Mouse (Mus musculus) MEL (cell line): ENCODE measurements around the gene 2410002F23Rik. TPM values are rescaled to one million over a fixed set of nuclear protein-coding genes. Genes with fewer than 3 reads are reported as not detected.

Source experiments
- DNase-seq: peaks from one replicate; pipeline ENCODE4 v3.0.0; 2011; ENCODE audit warnings: low read depth, low spot score
- H3K27ac ChIP-seq: 2 replicates; pipeline ENCODE4 v1.5.1; 2012; ENCODE audit warnings: low read depth, mild to moderate bottlenecking, control low read depth, low read length, moderate library complexity; ENCODE audit not compliant: control insufficient read depth
- H3K27me3 ChIP-seq, 2 experiments: fragments of 150-350 bp in 1 of 2; sonication (generic) in 1 of 2; 2 replicates each; pipeline ENCODE4 v1.6.1; 2012; ENCODE audit warnings: low read length in 2 of 2, mild to moderate bottlenecking in 2 of 2, improper control_type of control experiment in 1 of 2, moderate library complexity in 1 of 2; ENCODE audit not compliant: insufficient read depth in 2 of 2, control insufficient read depth in 1 of 2
- H3K36me3 ChIP-seq, 2 experiments: 2 replicates each; pipeline ENCODE4 v1.6.1; 2012 to 2014; ENCODE audit warnings: low read length in 2 of 2, improper control_type of control experiment in 1 of 2, inconsistent platforms in 1 of 2, mild to moderate bottlenecking in 1 of 2; ENCODE audit not compliant: insufficient read depth in 2 of 2, control insufficient read depth in 1 of 2
- H3K4me1 ChIP-seq, 2 experiments: fragments of 150-350 bp in 1 of 2; sonication (generic) in 1 of 2; 2 replicates each; pipeline ENCODE4 v1.6.1; 2012; ENCODE audit warnings: low read length in 2 of 2, improper control_type of control experiment in 1 of 2, mild to moderate bottlenecking in 1 of 2; ENCODE audit not compliant: insufficient read depth in 2 of 2, control insufficient read depth in 1 of 2
- H3K4me3 ChIP-seq, 2 experiments: fragments of 150-350 bp in 1 of 2; sonication (generic) in 1 of 2; 2 replicates each; pipeline ENCODE4 v1.5.1; 2012; ENCODE audit warnings: low read depth in 2 of 2, low read length in 2 of 2, mild to moderate bottlenecking in 2 of 2, moderate library complexity in 2 of 2, control low read depth in 1 of 2, improper control_type of control experiment in 1 of 2; ENCODE audit not compliant: control insufficient read depth in 1 of 2, insufficient read depth in 1 of 2
- H3K79me2 ChIP-seq: 2 replicates; pipeline ENCODE4 v1.6.1; 2012; ENCODE audit warnings: mild to moderate bottlenecking, low read length, moderate library complexity; ENCODE audit not compliant: control insufficient read depth, poor library complexity, insufficient read depth
- H3K9ac ChIP-seq: 2 replicates; pipeline ENCODE4 v1.6.1; 2012; ENCODE audit warnings: low read depth, mild to moderate bottlenecking, control low read depth, low read length, moderate library complexity; ENCODE audit not compliant: control insufficient read depth, poor library complexity, severe bottlenecking
- H3K9me3 ChIP-seq: fragments of 150-350 bp; sonication (generic); replicated peaks from 2 replicates; pipeline ENCODE4 v1.6.1; 2012; ENCODE audit warnings: mild to moderate bottlenecking, low read length, improper control_type of control experiment, moderate library complexity; ENCODE audit not compliant: insufficient read depth
- BHLHE40 ChIP-seq: IDR thresholded peaks from 2 replicates; pipeline ENCODE4 v1.6.1; 2012; ENCODE audit warnings: low read depth, mild to moderate bottlenecking, inconsistent platforms, low read length, improper control_type of control experiment, borderline replicate concordance
- E2F4 ChIP-seq: IDR thresholded peaks from 2 replicates; pipeline ENCODE4 v1.6.1; 2011; ENCODE audit warnings: low read depth, low read length, improper control_type of control experiment, borderline replicate concordance
- ELF1 ChIP-seq: IDR thresholded peaks from 2 replicates; pipeline ENCODE4 v1.6.1; 2014; ENCODE audit warnings: low read depth, mild to moderate bottlenecking, inconsistent platforms, low read length, improper control_type of control experiment, moderate library complexity
- EP300 ChIP-seq, 2 experiments: IDR thresholded peaks; 2 replicates each; pipeline ENCODE4 v1.6.1; 2011; ENCODE audit warnings: improper control_type of control experiment in 2 of 2, low read length in 2 of 2, low read depth in 1 of 2, mild to moderate bottlenecking in 1 of 2
- MAFK ChIP-seq: IDR thresholded peaks from 2 replicates; pipeline ENCODE4 v1.6.1; 2011; ENCODE audit warnings: low read depth, mild to moderate bottlenecking, low read length, improper control_type of control experiment, borderline replicate concordance
- MAX ChIP-seq: IDR thresholded peaks from 2 replicates; pipeline ENCODE4 v1.6.1; 2011; ENCODE audit warnings: low read length, improper control_type of control experiment
- MAZ ChIP-seq: IDR thresholded peaks from 2 replicates; pipeline ENCODE4 v1.6.1; 2012; ENCODE audit warnings: low read depth, mild to moderate bottlenecking, inconsistent platforms, low read length, improper control_type of control experiment
- MEF2A ChIP-seq: IDR thresholded peaks from 2 replicates; pipeline ENCODE4 v1.6.1; 2014; ENCODE audit warnings: low read depth, mild to moderate bottlenecking, inconsistent platforms, low read length, improper control_type of control experiment; ENCODE audit not compliant: poor library complexity, insufficient replicate concordance, severe bottlenecking; ENCODE audit errors: extremely low read depth
- MYB ChIP-seq: IDR thresholded peaks from 2 replicates; pipeline ENCODE4 v1.6.1; 2011; ENCODE audit warnings: mild to moderate bottlenecking, low read depth, low read length, improper control_type of control experiment
- MYC ChIP-seq: IDR thresholded peaks from 2 replicates; pipeline ENCODE4 v1.6.1; 2011; ENCODE audit warnings: low read depth, mild to moderate bottlenecking, low read length, improper control_type of control experiment, moderate library complexity
- NELFE ChIP-seq: IDR thresholded peaks from 2 replicates; pipeline ENCODE4 v1.6.1; 2011; ENCODE audit warnings: low read depth, low read length, improper control_type of control experiment
- POLR2A ChIP-seq, 2 experiments: IDR thresholded peaks; 2 replicates each; pipeline ENCODE4 v1.6.1; 2011 to 2012; ENCODE audit warnings: low read length in 2 of 2, mild to moderate bottlenecking in 2 of 2, control low read depth in 1 of 2, improper control_type of control experiment in 1 of 2, low read depth in 1 of 2, moderate library complexity in 1 of 2; ENCODE audit not compliant: control insufficient read depth in 1 of 2, insufficient read depth in 1 of 2, poor library complexity in 1 of 2
- POLR2AphosphoS2 ChIP-seq: IDR thresholded peaks from 2 replicates; pipeline ENCODE4 v1.6.1; 2011; ENCODE audit warnings: low read length, improper control_type of control experiment
- POLR2AphosphoS5 ChIP-seq: IDR thresholded peaks from 2 replicates; pipeline ENCODE4 v1.6.1; 2012; ENCODE audit warnings: low read depth, borderline replicate concordance, mild to moderate bottlenecking, inconsistent platforms, low read length, moderate library complexity, mixed read lengths
- RAD21 ChIP-seq: IDR thresholded peaks from 2 replicates; pipeline ENCODE4 v1.6.1; 2011; ENCODE audit warnings: mild to moderate bottlenecking, low read depth, low read length, improper control_type of control experiment
- RCOR1 ChIP-seq: IDR thresholded peaks from 2 replicates; pipeline ENCODE4 v1.6.1; 2012; ENCODE audit warnings: low read depth, mild to moderate bottlenecking, inconsistent platforms, low read length, improper control_type of control experiment
- SIN3A ChIP-seq: IDR thresholded peaks from 2 replicates; pipeline ENCODE4 v1.6.1; 2012; ENCODE audit warnings: low read length, improper control_type of control experiment, inconsistent platforms
- SMC3 ChIP-seq: IDR thresholded peaks from 2 replicates; pipeline ENCODE4 v1.6.1; 2011; ENCODE audit warnings: low read depth, low read length, improper control_type of control experiment
- TCF12 ChIP-seq: IDR thresholded peaks from 2 replicates; pipeline ENCODE4 v1.6.1; 2014; ENCODE audit warnings: low read depth, mild to moderate bottlenecking, inconsistent platforms, low read length, improper control_type of control experiment, moderate library complexity
- UBTF ChIP-seq: IDR thresholded peaks from 2 replicates; pipeline ENCODE4 v1.6.1; 2012; ENCODE audit warnings: low read depth, mild to moderate bottlenecking, inconsistent platforms, low read length, improper control_type of control experiment, moderate library complexity, borderline replicate concordance; ENCODE audit not compliant: insufficient read depth
- USF1 ChIP-seq: IDR thresholded peaks from 2 replicates; pipeline ENCODE4 v1.6.1; 2014; ENCODE audit warnings: low read depth, mild to moderate bottlenecking, inconsistent platforms, low read length, improper control_type of control experiment, moderate library complexity
- USF2 ChIP-seq, 2 experiments: IDR thresholded peaks; 2 replicates each; pipeline ENCODE4 v1.6.1; 2011 to 2012; ENCODE audit warnings: improper control_type of control experiment in 2 of 2, low read length in 2 of 2, borderline replicate concordance in 1 of 2, inconsistent platforms in 1 of 2, low read depth in 1 of 2, mild to moderate bottlenecking in 1 of 2; ENCODE audit not compliant: insufficient read depth in 1 of 2
- ZKSCAN1 ChIP-seq: IDR thresholded peaks from 2 replicates; pipeline ENCODE4 v1.6.1; 2012; ENCODE audit warnings: low read depth, mild to moderate bottlenecking, inconsistent platforms, low read length, improper control_type of control experiment, moderate library complexity
- ZNF384 ChIP-seq: IDR thresholded peaks from 2 replicates; pipeline ENCODE4 v1.6.1; 2012; ENCODE audit warnings: low read depth, mild to moderate bottlenecking, inconsistent platforms, low read length, improper control_type of control experiment
- polyA plus RNA-seq, 2 experiments: library from polyadenylated mRNA; stranded (reverse) in 1 of 2; unstranded in 1 of 2; fragments of >175 nt in 1 of 2; fragments of >200 nt in 1 of 2; gene quantifications; 2 replicates each; pipeline versions ENCODE4 v1.2.1 to v1.2.4; 2012; ENCODE audit warnings: low replicate concordance in 2 of 2, low read depth in 1 of 2; ENCODE audit not compliant: insufficient read length in 2 of 2, insufficient read depth in 1 of 2, missing spikeins in 1 of 2
- total RNA-seq: library from RNA; depleted of rRNA; stranded (reverse); fragments of 300-350 nt; gene quantifications from 2 replicates; pipeline ENCODE4 v1.2.3, GENCODE M21; 2012

Gene 2410002F23Rik
- total and polyA plus RNA-seq, 3 experiments: 148 to 841 (median 174) TPM

- Histone ChIP-seq H3K36me3 (no peaks in the 10 kb centered on the region), H3K4me1 (no peaks in the 10 kb centered on the region), H3K4me3 (no peak overlapping the region), H3K9ac (no peak overlapping the region), H3K27me3 (no peaks in the 10 kb centered on the region), H3K79me2 (no peaks in the 10 kb centered on the region), H3K27ac (no peak overlapping the region), H3K9me3 (no peaks in the 10 kb centered on the region)
- DNase-seq: no peak
- TF ChIP-seq UBTF (no peak), MYC (no peak), ZKSCAN1 (no peak), TCF12 (no peak), MEF2A (no peak), EP300 (IDR thresholded peaks at IDR 0.05; ENCODE audit: low read depth in 1 of 2, low read length in 2 of 2) (no peak), POLR2AphosphoS5 (no peak), NELFE (no peak), SMC3 (no peak), POLR2AphosphoS2 (no peak), USF1 (no peak), RCOR1 (no peak), SIN3A (no peak), MAFK (no peak), ZNF384 (no peak), MAZ (no peak), BHLHE40 (no peak), MYB (no peak), ELF1 (no peak)
These were observed 35.1 kb downstream of the 2410002F23Rik start for GRCm38 (mm10) chr7:44281586-44281985.

GRCm38 (mm10) chr7:44287760-44288159 lies 41.2 kb downstream of the 2410002F23Rik start:
- H3K4me3 ChIP-seq: no peak overlapping the region
- H3K9ac ChIP-seq: no peak overlapping the region
- DNase-seq: no peak
- H3K27me3 ChIP-seq: no peaks in the 10 kb centered on the region
- H3K36me3 ChIP-seq: no peaks in the 10 kb centered on the region
- no peaks in the 10 kb centered on the region for H3K79me2 ChIP-seq
- no peaks in the 10 kb centered on the region for H3K9me3 ChIP-seq
- TF ChIP-seq POLR2AphosphoS2: no peak
- TF ChIP-seq EP300 (IDR thresholded peaks at IDR 0.05; ENCODE audit: low read depth in 1 of 2, low read length in 2 of 2): no peak
- no peak for TF ChIP-seq RAD21
- no peak for TF ChIP-seq POLR2A (IDR thresholded peaks at IDR 0.05; ENCODE audit: control insufficient read depth in 1 of 2, insufficient read depth in 1 of 2, low read depth in 1 of 2, low read length in 2 of 2, poor library complexity in 1 of 2)
- no peak for TF ChIP-seq NELFE
- TF ChIP-seq MAZ: no peak
- no peak for TF ChIP-seq USF2 (IDR thresholded peaks at IDR 0.05; ENCODE audit: borderline replicate concordance in 1 of 2, insufficient read depth in 1 of 2, low read depth in 1 of 2, low read length in 2 of 2)
- TF ChIP-seq E2F4: no peak
- no peak for TF ChIP-seq MAX
- no peak for TF ChIP-seq MYB
- TF ChIP-seq SIN3A: no peak
- TF ChIP-seq RCOR1: no peak
- TF ChIP-seq MAFK: no peak
- no peak for TF ChIP-seq TCF12
- no peaks in the 10 kb centered on the region for H3K4me1 ChIP-seq
- H3K27ac ChIP-seq: no peak overlapping the region
